Mouse (Mus musculus): ENCODE measurements around the gene Lrrc20. TPM values are rescaled to one million over a fixed set of nuclear protein-coding genes. Genes with fewer than 3 reads are reported as not detected.
"Not testable (repeated sequence)": the region's sequence is repeated elsewhere in the genome, so short reads cannot be mapped to it uniquely, and the experiment has no call there.

Gene Lrrc20
- polyA plus RNA-seq, 1 experiment: 5.8 TPM

DNA sequence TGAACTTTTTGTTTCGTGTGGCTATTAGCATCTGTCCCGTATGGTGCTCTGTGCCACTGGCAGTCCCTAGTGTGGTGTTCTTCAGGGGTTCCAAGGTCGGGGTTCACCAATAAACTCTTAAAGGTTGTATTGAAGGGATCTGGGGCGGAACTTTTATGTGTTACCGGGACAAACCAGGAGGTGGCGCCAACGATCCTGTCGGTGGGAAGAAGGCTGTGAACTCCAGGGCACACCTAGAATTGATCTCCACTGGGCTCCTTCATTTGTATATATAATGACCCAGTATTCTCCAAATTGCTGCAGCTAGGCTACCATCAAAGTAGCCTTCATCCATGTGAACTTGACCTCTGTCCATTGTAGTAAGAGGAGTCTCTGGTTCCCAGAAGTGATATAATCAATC lies 130.2 kb downstream of the Lrrc20 start:
- Histone ChIP-seq H3K27ac (ENCODE audit: insufficient read depth, low read length) (no peak overlapping the region), H3K36me3 (ENCODE audit: control insufficient read depth, insufficient read depth, low read length) (no peaks in the 10 kb centered on the region), H3K27me3 (ENCODE audit: control insufficient read depth, insufficient read depth, low read length) (no peaks in the 10 kb centered on the region), H3K4me1 (ENCODE audit: control insufficient read depth, insufficient read depth, insufficient read length) (no peaks in the 10 kb centered on the region), H3K4me3 (ENCODE audit: extremely low read depth, insufficient read depth, insufficient read length) (no peak overlapping the region)
- TF ChIP-seq POLR2A (IDR thresholded peaks at IDR 0.05; ENCODE audit: low read depth, low read length) (no peak), CTCF (IDR thresholded peaks at IDR 0.05; ENCODE audit: extremely low read depth, insufficient read depth, insufficient read length, insufficient replicate concordance) (peak; percentile 69; the same call in 1 of the 2 replicates)
- 7% methylated on average over 8 of the region's 8 CpGs for WGBS
- peak; percentile 35 to 49 for DNase-seq (ENCODE audit: low read depth in 1 of 2, low spot score in 2 of 2)

DNA sequence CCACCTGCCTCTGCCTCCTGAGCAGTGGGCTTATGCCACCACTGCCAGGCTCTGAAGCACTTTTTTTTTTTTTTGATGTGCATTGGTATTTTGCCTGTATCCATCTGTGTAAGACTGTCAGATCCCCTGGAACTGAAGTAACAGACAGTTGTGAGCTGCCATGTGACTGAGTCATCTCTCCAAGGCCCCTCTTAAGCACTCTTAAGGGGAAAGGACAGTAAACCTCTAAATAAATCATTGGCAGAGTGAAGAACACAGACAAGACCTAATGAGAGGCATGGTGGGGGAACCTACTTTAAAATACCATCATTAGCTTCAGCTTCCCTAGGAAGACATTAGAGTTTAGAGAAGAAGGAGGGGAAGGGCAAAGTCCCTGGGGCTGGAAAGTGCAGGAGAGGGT lies 132.6 kb downstream of the Lrrc20 start:
- H3K27me3 ChIP-seq (ENCODE audit: control insufficient read depth, insufficient read depth, low read length): no peaks in the 10 kb centered on the region
- no peaks in the 10 kb centered on the region for H3K36me3 ChIP-seq (ENCODE audit: control insufficient read depth, insufficient read depth, low read length)
- TF ChIP-seq POLR2A (IDR thresholded peaks at IDR 0.05; ENCODE audit: low read depth, low read length): no peak
- no peak for TF ChIP-seq CTCF (IDR thresholded peaks at IDR 0.05; ENCODE audit: extremely low read depth, insufficient read depth, insufficient read length, insufficient replicate concordance)
- no peak for DNase-seq (ENCODE audit: low read depth in 1 of 2, low spot score in 2 of 2)
- no peak overlapping the region for H3K27ac ChIP-seq (ENCODE audit: insufficient read depth, low read length)
- no peak overlapping the region for H3K4me3 ChIP-seq (ENCODE audit: extremely low read depth, insufficient read depth, insufficient read length)
- H3K4me1 ChIP-seq (ENCODE audit: control insufficient read depth, insufficient read depth, insufficient read length): no peaks in the 10 kb centered on the region

DNA sequence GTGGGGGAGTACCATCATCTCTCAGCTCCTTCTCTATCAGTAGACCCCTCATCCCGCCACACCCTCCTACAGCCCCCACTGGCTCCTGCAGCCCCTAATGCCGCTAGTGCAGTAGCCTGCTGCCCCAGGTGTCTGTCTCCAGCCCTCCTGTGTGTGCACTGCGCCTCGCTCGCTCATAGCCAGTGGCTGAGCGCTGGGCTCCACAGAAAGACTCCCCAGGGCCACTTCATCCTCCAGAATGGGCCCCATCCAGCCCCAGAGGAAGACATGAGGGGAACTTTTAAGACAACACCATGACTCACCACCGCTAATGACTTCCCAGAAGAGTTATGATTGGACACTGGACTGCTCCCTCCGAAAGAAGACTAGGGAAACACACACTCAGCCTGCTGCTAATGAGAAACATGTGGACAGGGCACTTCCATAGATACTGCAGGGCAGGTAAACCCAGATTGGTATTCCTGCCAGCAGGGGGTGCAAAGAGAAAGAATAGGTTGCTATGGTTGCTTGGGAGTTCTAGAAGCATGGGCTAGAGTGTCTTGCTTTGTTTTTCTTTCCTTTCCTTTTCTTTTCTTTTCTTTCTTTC lies 135.1 kb downstream of the Lrrc20 start:
- H3K4me3 ChIP-seq (ENCODE audit: extremely low read depth, insufficient read depth, insufficient read length): no peak overlapping the region
- peak in 1 of 2 experiments; percentile 39 for DNase-seq (ENCODE audit: low read depth in 1 of 2, low spot score in 2 of 2)
- no peak for TF ChIP-seq POLR2A (IDR thresholded peaks at IDR 0.05; ENCODE audit: low read depth, low read length)
- TF ChIP-seq CTCF (IDR thresholded peaks at IDR 0.05; ENCODE audit: extremely low read depth, insufficient read depth, insufficient read length, insufficient replicate concordance): no peak
- H3K27me3 ChIP-seq (ENCODE audit: control insufficient read depth, insufficient read depth, low read length): no peaks in the 10 kb centered on the region
- WGBS: 78% methylated on average over 8 of the region's 8 CpGs
- no peaks in the 10 kb centered on the region for H3K4me1 ChIP-seq (ENCODE audit: control insufficient read depth, insufficient read depth, insufficient read length)
- H3K27ac ChIP-seq (ENCODE audit: insufficient read depth, low read length): no peak overlapping the region
- no peaks in the 10 kb centered on the region for H3K36me3 ChIP-seq (ENCODE audit: control insufficient read depth, insufficient read depth, low read length)

DNA sequence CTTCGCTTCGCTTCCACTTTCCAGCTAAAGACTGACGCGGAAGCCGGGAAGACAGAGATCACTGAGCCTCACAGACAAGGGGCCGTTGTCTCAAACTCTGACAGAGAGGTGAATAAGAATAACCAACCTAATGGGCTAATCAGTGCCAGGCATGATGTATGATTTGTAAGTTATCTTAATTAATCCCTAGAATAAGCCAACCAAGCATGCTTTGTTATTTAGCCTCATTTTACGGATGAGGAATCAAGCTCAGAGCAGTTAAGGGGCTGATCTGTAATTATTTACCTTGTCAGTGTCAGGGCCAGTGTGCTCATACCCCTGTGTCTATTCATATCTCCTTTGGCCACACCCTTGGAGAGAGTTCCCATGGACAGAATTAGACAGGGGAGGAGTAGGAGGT lies 138.7 kb downstream of the Lrrc20 start:
- Histone ChIP-seq H3K4me3 (ENCODE audit: extremely low read depth, insufficient read depth, insufficient read length) (no peak overlapping the region), H3K27me3 (ENCODE audit: control insufficient read depth, insufficient read depth, low read length) (no peaks in the 10 kb centered on the region), H3K4me1 (ENCODE audit: control insufficient read depth, insufficient read depth, insufficient read length) (no peaks in the 10 kb centered on the region), H3K36me3 (ENCODE audit: control insufficient read depth, insufficient read depth, low read length) (no peaks in the 10 kb centered on the region), H3K27ac (ENCODE audit: insufficient read depth, low read length) (no peak overlapping the region)
- TF ChIP-seq CTCF (IDR thresholded peaks at IDR 0.05; ENCODE audit: extremely low read depth, insufficient read depth, insufficient read length, insufficient replicate concordance) (no peak), POLR2A (IDR thresholded peaks at IDR 0.05; ENCODE audit: low read depth, low read length) (no peak)
- 96% methylated on average over 7 of the region's 7 CpGs for WGBS
- no peak for DNase-seq (ENCODE audit: low read depth in 1 of 2, low spot score in 2 of 2)

DNA sequence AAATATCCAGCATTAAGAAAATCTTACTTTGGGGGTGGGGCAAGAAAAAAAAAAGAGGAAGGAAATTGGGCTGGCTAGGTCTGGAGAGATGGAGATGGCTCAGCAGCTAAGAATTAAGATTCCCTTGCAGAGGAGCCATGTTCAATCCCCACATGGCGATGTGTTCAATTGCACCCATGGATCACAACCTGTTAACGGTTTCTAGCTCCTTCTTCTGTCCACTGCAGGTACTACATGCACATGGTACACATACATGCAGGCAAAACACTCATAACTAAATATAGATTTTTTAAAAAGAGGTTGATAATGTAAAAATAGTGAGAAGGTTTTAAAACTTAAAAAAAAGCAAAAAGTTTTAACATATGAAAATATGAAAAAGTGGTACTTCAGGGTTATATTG lies 142.9 kb downstream of the Lrrc20 start:
- H3K27ac ChIP-seq (ENCODE audit: insufficient read depth, low read length): no peak overlapping the region
- no peak overlapping the region for H3K4me3 ChIP-seq (ENCODE audit: extremely low read depth, insufficient read depth, insufficient read length)
- no peak for DNase-seq (ENCODE audit: low read depth in 1 of 2, low spot score in 2 of 2)
- 87% methylated on average over 2 of the region's 2 CpGs for WGBS
- H3K27me3 ChIP-seq (ENCODE audit: control insufficient read depth, insufficient read depth, low read length): no peaks in the 10 kb centered on the region
- H3K36me3 ChIP-seq (ENCODE audit: control insufficient read depth, insufficient read depth, low read length): no peaks in the 10 kb centered on the region
- TF ChIP-seq POLR2A (IDR thresholded peaks at IDR 0.05; ENCODE audit: low read depth, low read length) (no peak), CTCF (IDR thresholded peaks at IDR 0.05; ENCODE audit: extremely low read depth, insufficient read depth, insufficient read length, insufficient replicate concordance) (no peak)
- no peaks in the 10 kb centered on the region for H3K4me1 ChIP-seq (ENCODE audit: control insufficient read depth, insufficient read depth, insufficient read length)

DNA sequence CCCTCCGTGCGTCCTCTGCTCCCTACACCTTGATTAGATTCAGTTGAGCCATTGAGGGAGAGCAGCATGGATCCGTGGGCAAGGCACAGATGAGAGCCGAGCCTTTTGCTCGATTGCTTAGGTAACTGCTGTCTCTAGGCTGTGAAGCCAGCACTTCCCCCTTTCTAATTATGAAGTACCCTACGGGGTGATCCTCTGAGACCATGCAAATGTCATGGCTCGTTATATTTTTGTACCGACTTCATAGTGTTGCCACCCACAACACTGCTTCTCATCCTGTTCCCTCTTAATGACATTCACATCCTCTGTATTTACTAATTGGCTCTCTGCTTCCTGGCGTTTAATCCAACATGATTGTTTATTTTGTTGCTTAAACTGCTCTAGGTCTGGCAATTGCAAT lies 146.1 kb downstream of the Lrrc20 start:
- no peak overlapping the region for H3K4me3 ChIP-seq (ENCODE audit: extremely low read depth, insufficient read depth, insufficient read length)
- H3K4me1 ChIP-seq (ENCODE audit: control insufficient read depth, insufficient read depth, insufficient read length): peaks cover 3% of the 10 kb centered on the region; the same call in 1 of the 2 replicates
- no peaks in the 10 kb centered on the region for H3K36me3 ChIP-seq (ENCODE audit: control insufficient read depth, insufficient read depth, low read length)
- 36% methylated on average over 9 of the region's 9 CpGs for WGBS
- H3K27ac ChIP-seq (ENCODE audit: insufficient read depth, low read length): no peak overlapping the region
- TF ChIP-seq POLR2A (IDR thresholded peaks at IDR 0.05; ENCODE audit: low read depth, low read length) (no peak), CTCF (IDR thresholded peaks at IDR 0.05; ENCODE audit: extremely low read depth, insufficient read depth, insufficient read length, insufficient replicate concordance) (no peak)
- DNase-seq (ENCODE audit: low read depth in 1 of 2, low spot score in 2 of 2): peak in 1 of 2 experiments; percentile 11
- H3K27me3 ChIP-seq (ENCODE audit: control insufficient read depth, insufficient read depth, low read length): peaks cover 8% of the 10 kb centered on the region; the same call in 1 of the 2 replicates

DNA sequence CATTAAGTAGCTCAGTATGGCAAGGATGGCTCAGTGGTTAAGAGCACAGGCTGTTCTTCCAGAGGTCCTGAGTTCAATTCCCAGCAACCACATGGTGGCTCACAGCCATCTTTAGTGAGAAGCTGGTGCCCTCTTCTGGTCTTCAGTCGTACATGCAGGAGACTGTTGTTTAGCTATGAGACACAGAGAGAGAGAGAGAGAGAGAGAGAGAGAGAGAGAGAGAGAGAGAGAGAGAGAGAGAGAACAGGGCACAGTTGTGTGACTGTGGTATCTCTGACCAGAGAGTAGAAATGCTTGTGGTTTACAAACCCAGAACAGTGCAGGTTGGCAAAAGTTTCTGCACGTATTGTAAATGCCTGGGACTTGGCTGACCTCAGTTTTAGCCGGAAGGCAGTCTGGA lies 148.3 kb downstream of the Lrrc20 start:
- H3K36me3 ChIP-seq (ENCODE audit: control insufficient read depth, insufficient read depth, low read length); H3K27me3 ChIP-seq (ENCODE audit: control insufficient read depth, insufficient read depth, low read length); H3K4me3 ChIP-seq (ENCODE audit: extremely low read depth, insufficient read depth, insufficient read length); H3K4me1 ChIP-seq (ENCODE audit: control insufficient read depth, insufficient read depth, insufficient read length); DNase-seq (ENCODE audit: low read depth in 1 of 2, low spot score in 2 of 2); H3K27ac ChIP-seq (ENCODE audit: insufficient read depth, low read length): not testable (repeated sequence)
- 76% methylated on average over 3 of the region's 3 CpGs for WGBS

Measured in spleen, adult 2 months (tissue).